Mouse (Mus musculus): Measurements from ENCODE around the gene Slc25a3.

Slc25a3 gene

GRCm38 (mm10) chr10:91142654-91143191 lies 18.9 kb upstream of the Slc25a3 start:
- DNase-seq (ENCODE audit: low read depth, low spot score) = peak; percentile 50

GRCm38 (mm10) chr10:91141564-91141963 lies 17.7 kb upstream of the Slc25a3 start:
- peak; percentile 79 for DNase-seq (ENCODE audit: low read depth, low spot score)

GRCm38 (mm10) chr10:91139148-91139766 lies 15.4 kb upstream of the Slc25a3 start:
- DNase-seq (ENCODE audit: low read depth, low spot score) = no peak

- DNase-seq (ENCODE audit: low read depth, low spot score) = peak; percentile 88
These were observed 14.5 kb upstream of the Slc25a3 start for GRCm38 (mm10) chr10:91138317-91138716.

- DNase-seq (ENCODE audit: low read depth, low spot score) = peak; percentile 87
These were observed 13.5 kb upstream of the Slc25a3 start for GRCm38 (mm10) chr10:91137400-91137799.

- no peak for DNase-seq (ENCODE audit: low read depth, low spot score)
These were observed 11.6 kb upstream of the Slc25a3 start for GRCm38 (mm10) chr10:91135302-91135972.

GRCm38 (mm10) chr10:91131565-91131964 lies 7.7 kb upstream of the Slc25a3 start:
- no peak for DNase-seq (ENCODE audit: low read depth, low spot score)

- no peak for DNase-seq (ENCODE audit: low read depth, low spot score)
These were observed 6.9 kb upstream of the Slc25a3 start for GRCm38 (mm10) chr10:91130792-91131191.

- no peak for DNase-seq (ENCODE audit: low read depth, low spot score)
These were observed 4.8 kb upstream of the Slc25a3 start for GRCm38 (mm10) chr10:91128551-91129160.

GRCm38 (mm10) chr10:91127395-91127794 lies 3.5 kb upstream of the Slc25a3 start:
- no peak for DNase-seq (ENCODE audit: low read depth, low spot score)

- DNase-seq (ENCODE audit: low read depth, low spot score) = no peak
These were observed 2.9 kb upstream of the Slc25a3 start for GRCm38 (mm10) chr10:91126618-91127355.

GRCm38 (mm10) chr10:91123281-91123827 lies 505 bp downstream of the Slc25a3 start:
- DNase-seq (ENCODE audit: low read depth, low spot score) = no peak

GRCm38 (mm10) chr10:91122646-91123045 lies 1.2 kb downstream of the Slc25a3 start:
- DNase-seq (ENCODE audit: low read depth, low spot score) = peak; percentile 33

GRCm38 (mm10) chr10:91116958-91117357 lies 6.9 kb downstream of the Slc25a3 start:
- no peak for DNase-seq (ENCODE audit: low read depth, low spot score)

GRCm38 (mm10) chr10:91109841-91110240 lies 14.0 kb downstream of the Slc25a3 start:
- DNase-seq (ENCODE audit: low read depth, low spot score) = no peak

- no peak for DNase-seq (ENCODE audit: low read depth, low spot score)
These were observed 17.9 kb downstream of the Slc25a3 start for GRCm38 (mm10) chr10:91105981-91106380.

- DNase-seq (ENCODE audit: low read depth, low spot score) = no peak
These were observed 20.9 kb downstream of the Slc25a3 start for GRCm38 (mm10) chr10:91102799-91103590.

- DNase-seq (ENCODE audit: low read depth, low spot score) = no peak
These were observed 21.9 kb downstream of the Slc25a3 start for GRCm38 (mm10) chr10:91101936-91102335.

GRCm38 (mm10) chr10:91100101-91100500 lies 23.8 kb downstream of the Slc25a3 start:
- DNase-seq (ENCODE audit: low read depth, low spot score) = no peak

GRCm38 (mm10) chr10:91098056-91098455 lies 25.8 kb downstream of the Slc25a3 start:
- DNase-seq (ENCODE audit: low read depth, low spot score) = no peak

All from A20 (cell line).